Mouse (Mus musculus) mature B cell (primary cell): ENCODE data around the gene Hmmr.

Source experiments
- in situ Hi-C: fragments of 300-500 bp; cut with MboI; formaldehyde crosslinking; loops from 2 replicates; pipeline ENCODE4 v1.14.3; 2019

Hmmr gene

GRCm38 (mm10) chr11:40695103-40695502 is 38.1 kb downstream of the Hmmr start, which contains the start of gene Mat2b:
Gene Mat2b (minus strand): TSS chr11:40695203.
- in situ Hi-C loops, result no loop called here

- in situ Hi-C loops, result no loop called here
Observed at GRCm38 (mm10) chr11:40694311-40695087, 38.7 kb downstream of the Hmmr start.

GRCm38 (mm10) chr11:40693366-40693951 is 39.8 kb downstream of the Hmmr start:
- in situ Hi-C loops, result no loop called here

- in situ Hi-C loops, result no loop called here
Observed at GRCm38 (mm10) chr11:40692511-40693365, 40.5 kb downstream of the Hmmr start.

- in situ Hi-C loops, result no loop called here
Observed at GRCm38 (mm10) chr11:40692101-40692509, 41.1 kb downstream of the Hmmr start.

GRCm38 (mm10) chr11:40690444-40691127 is 42.6 kb downstream of the Hmmr start:
- in situ Hi-C loops, result no loop called here

- in situ Hi-C loops, result loop anchor here (10.0 kb wide), 1 partner anchor 52 kb away; the partner anchor contains the start of genes Hmmr and Nudcd2
Observed at GRCm38 (mm10) chr11:40683295-40683694, 49.9 kb downstream of the Hmmr start.

- in situ Hi-C loops, result loop anchor here (10.0 kb wide), 1 partner anchor 52 kb away; the partner anchor contains the start of genes Hmmr and Nudcd2
Observed at GRCm38 (mm10) chr11:40682456-40682855, 50.8 kb downstream of the Hmmr start.

- in situ Hi-C loops, result no loop called here
Observed at GRCm38 (mm10) chr11:40677169-40677568, 56.1 kb downstream of the Hmmr start.

GRCm38 (mm10) chr11:40675014-40675730 is 58.0 kb downstream of the Hmmr start:
- in situ Hi-C loops, result no loop called here
